Mouse (Mus musculus): ENCODE measurements around the gene Hdac6. TPM values are rescaled to one million over a fixed set of nuclear protein-coding genes. Genes with fewer than 3 reads are reported as not detected.
A peak's percentile ranks its signal among the peaks of the same experiment; 100 is the strongest.
"Not testable (repeated sequence)": the region's sequence is repeated elsewhere in the genome, so short reads cannot be mapped to it uniquely, and the experiment has no call there.

Hdac6 gene
- polyA plus RNA-seq, 1 experiment from 2014 or later: 21.1 TPM

DNA sequence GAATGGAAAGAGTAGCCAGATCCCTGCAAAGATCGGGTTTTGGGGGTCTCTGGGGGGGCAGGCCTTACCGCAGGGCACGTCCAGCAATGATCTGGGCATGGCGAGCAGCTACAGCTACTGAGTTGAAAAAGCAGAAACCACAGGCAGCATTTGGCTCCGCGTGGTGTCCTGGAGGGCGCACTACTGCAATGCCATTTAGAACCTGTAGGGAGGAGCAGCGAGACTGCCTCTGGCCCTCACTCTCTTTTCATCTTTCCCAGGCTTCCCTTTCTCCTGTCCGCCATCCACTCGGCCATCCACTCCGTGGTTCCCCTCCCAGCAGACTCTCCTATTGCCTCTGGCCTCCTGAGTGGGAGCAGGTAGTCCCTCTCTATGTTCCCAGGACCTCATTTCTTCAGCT is 10.8 kb downstream of the Hdac6 start:
- WGBS: 41% methylated on average over 11 of the region's 11 CpGs
- H3K4me1 ChIP-seq (replicated peaks; ENCODE audit: control insufficient read depth, insufficient read depth, low read length): no peaks in the 10 kb centered on the region
- no peaks in the 10 kb centered on the region for H3K27me3 ChIP-seq (replicated peaks; ENCODE audit: control insufficient read depth, insufficient read depth, low read length)
- ATAC-seq (replicated peaks; ENCODE audit: low FRiP score) (no peak), DNase-seq (ENCODE audit: low spot score) (no peak)
- no peak overlapping the region for H3K27ac ChIP-seq (ENCODE audit: low read depth, low read length)
- H3K36me3 ChIP-seq (ENCODE audit: control insufficient read depth, insufficient read depth, low read length): 0 out of 2 replicates have a peak, but pooled peaks cover 2% of the 10 kb centered on the region
- no peak overlapping the region for H3K9ac ChIP-seq (ENCODE audit: low read depth, low read length)
- no peak overlapping the region for H3K4me2 ChIP-seq
- H3K4me3 ChIP-seq (ENCODE audit: low read depth, low read length): no peak overlapping the region
- H3K9me3 ChIP-seq (ENCODE audit: control insufficient read depth, low read length): no peaks in the 10 kb centered on the region

DNA sequence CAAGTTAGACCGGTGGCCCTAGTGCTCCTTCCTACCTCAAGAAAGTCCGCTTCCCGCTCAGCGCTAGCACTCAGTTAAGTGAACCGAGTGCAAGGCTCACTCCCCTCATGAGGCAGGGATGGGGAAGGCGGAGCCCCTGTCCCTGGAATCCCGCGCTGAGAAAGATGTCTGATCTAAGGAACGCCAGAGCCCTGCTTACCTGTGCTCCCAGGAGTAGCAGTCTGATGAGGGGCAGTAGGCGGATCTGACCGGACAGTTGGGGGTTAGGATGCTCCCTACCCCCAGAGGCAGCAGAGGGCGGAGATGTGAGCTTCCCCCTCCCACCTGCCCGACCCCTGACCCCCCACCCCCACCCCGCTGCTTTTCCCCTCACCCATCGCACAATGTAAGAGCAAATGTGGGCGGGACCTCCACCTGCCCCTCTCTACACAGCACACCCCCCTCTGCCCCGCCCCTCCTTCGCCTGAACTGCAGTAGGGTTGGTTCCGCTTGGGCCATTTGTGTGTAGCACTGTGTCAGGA is 19.4 kb downstream of the Hdac6 start, which contains the start of gene Eras:
Gene Eras (minus strand): TSS at position 338 of the 521 bp plus-strand sequence.
- H3K4me2 ChIP-seq: no peak within 1 kb of the TSS
- DNase-seq (ENCODE audit: low spot score) (no peak), ATAC-seq (replicated peaks; ENCODE audit: low FRiP score) (no peak)
- H3K27me3 ChIP-seq (replicated peaks; ENCODE audit: control insufficient read depth, insufficient read depth, low read length): peaks cover 50% of the 10 kb centered on the region
- no peaks in the 10 kb centered on the region for H3K9me3 ChIP-seq (ENCODE audit: control insufficient read depth, low read length)
- H3K27ac ChIP-seq (ENCODE audit: low read depth, low read length): no peak within 1 kb of the TSS
- H3K4me3 ChIP-seq (ENCODE audit: low read depth, low read length): no peak within 1 kb of the TSS
- 19% methylated on average over 17 of the region's 19 CpGs for WGBS
- no peaks in the 10 kb centered on the region for H3K4me1 ChIP-seq (replicated peaks; ENCODE audit: control insufficient read depth, insufficient read depth, low read length)
- H3K9ac ChIP-seq (ENCODE audit: low read depth, low read length): no peak within 1 kb of the TSS
- H3K36me3 ChIP-seq (ENCODE audit: control insufficient read depth, insufficient read depth, low read length): no peaks in the 10 kb centered on the region

DNA sequence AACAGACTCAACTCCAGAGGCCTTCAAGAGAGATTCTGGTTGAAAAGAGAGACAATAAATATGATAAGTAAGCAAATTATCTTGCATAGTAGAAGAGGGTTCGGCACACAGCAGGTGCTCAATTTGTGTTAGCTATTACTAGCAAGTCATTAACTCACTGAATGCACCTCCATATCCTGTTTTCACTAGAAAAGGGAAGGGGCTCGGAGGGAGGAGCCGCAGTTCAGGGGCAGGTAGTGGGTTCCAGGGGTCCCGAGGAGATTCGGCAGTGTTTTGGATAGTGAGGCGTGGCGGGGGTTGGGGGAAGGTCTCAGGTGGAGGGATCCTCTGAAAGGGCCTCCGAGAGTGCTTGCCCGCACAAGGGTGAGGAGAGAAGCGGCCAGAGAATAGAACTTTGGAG is 20.6 kb downstream of the Hdac6 start:
- H3K9ac ChIP-seq (ENCODE audit: low read depth, low read length): no peak overlapping the region
- H3K4me3 ChIP-seq (ENCODE audit: low read depth, low read length): no peak overlapping the region
- H3K4me1 ChIP-seq (replicated peaks; ENCODE audit: control insufficient read depth, insufficient read depth, low read length): no peaks in the 10 kb centered on the region
- peaks cover 62% of the 10 kb centered on the region for H3K27me3 ChIP-seq (replicated peaks; ENCODE audit: control insufficient read depth, insufficient read depth, low read length)
- DNase-seq (ENCODE audit: low spot score) (no peak), ATAC-seq (replicated peaks; ENCODE audit: low FRiP score) (no peak)
- WGBS: 24% methylated on average over 10 of the region's 10 CpGs
- no peak overlapping the region for H3K4me2 ChIP-seq
- no peaks in the 10 kb centered on the region for H3K9me3 ChIP-seq (ENCODE audit: control insufficient read depth, low read length)
- no peak overlapping the region for H3K27ac ChIP-seq (ENCODE audit: low read depth, low read length)
- no peaks in the 10 kb centered on the region for H3K36me3 ChIP-seq (ENCODE audit: control insufficient read depth, insufficient read depth, low read length)

DNA sequence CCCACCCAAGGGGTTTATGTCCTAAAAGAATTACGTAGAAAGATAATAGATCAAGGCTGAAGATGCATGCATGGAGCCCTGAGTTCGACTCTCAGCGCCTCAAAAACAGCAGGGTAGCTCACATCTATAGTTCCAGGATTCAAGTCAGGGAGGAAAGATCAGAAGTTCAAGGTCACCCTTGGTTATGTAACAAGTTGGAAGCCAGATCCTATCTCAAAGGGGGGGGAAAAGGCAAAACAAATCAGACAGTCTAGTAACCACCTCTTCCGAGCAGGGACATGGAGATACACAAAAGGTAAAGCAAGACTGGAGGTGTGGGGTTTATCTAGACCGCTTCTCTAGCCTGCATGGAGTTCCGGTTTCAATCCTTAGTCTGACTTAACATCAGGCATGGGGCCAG is 21.4 kb downstream of the Hdac6 start:
- no peak for ATAC-seq (replicated peaks; ENCODE audit: low FRiP score)
- no peak overlapping the region for H3K9ac ChIP-seq (ENCODE audit: low read depth, low read length)

DNA sequence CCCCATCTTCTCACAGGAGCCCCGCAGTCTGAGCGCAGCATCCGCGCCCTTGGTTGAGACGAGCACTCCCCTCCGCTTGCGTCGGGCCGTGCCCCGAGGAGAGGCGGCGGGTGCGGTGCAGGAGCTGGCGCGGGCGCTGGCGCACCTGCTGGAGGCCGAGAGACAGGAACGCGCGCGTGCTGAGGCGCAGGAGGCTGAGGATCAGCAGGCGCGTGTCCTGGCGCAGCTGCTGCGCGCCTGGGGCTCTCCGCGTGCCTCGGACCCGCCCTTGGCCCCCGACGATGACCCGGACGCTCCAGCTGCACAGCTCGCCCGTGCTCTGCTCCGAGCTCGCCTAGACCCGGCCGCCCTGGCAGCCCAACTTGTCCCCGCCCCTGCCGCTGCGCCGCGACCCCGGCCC is 25.7 kb downstream of the Hdac6 start:
- 14% methylated on average over 32 of the region's 48 CpGs for WGBS
- H3K27ac ChIP-seq (ENCODE audit: low read depth, low read length): no peak overlapping the region
- H3K4me3 ChIP-seq (ENCODE audit: low read depth, low read length): peak overlapping the region; percentile 31
- H3K4me2 ChIP-seq: peak overlapping the region; percentile 49
- no peaks in the 10 kb centered on the region for H3K36me3 ChIP-seq (ENCODE audit: control insufficient read depth, insufficient read depth, low read length)
- ATAC-seq (replicated peaks; ENCODE audit: low FRiP score) (no peak), DNase-seq (ENCODE audit: low spot score) (no peak)
- H3K27me3 ChIP-seq (replicated peaks; ENCODE audit: control insufficient read depth, insufficient read depth, low read length): peaks cover 77% of the 10 kb centered on the region
- no peaks in the 10 kb centered on the region for H3K9me3 ChIP-seq (ENCODE audit: control insufficient read depth, low read length)
- no peaks in the 10 kb centered on the region for H3K4me1 ChIP-seq (replicated peaks; ENCODE audit: control insufficient read depth, insufficient read depth, low read length)
- no peak overlapping the region for H3K9ac ChIP-seq (ENCODE audit: low read depth, low read length)

More for the DNA sequence above, 21.4 kb downstream of the Hdac6 start:
- H3K36me3 ChIP-seq (ENCODE audit: control insufficient read depth, insufficient read depth, low read length): no peaks in the 10 kb centered on the region
- no peak overlapping the region for H3K4me2 ChIP-seq
- WGBS: 58% methylated on average over 6 of the region's 6 CpGs
- H3K4me1 ChIP-seq (replicated peaks; ENCODE audit: control insufficient read depth, insufficient read depth, low read length): no peaks in the 10 kb centered on the region
- H3K27me3 ChIP-seq (replicated peaks; ENCODE audit: control insufficient read depth, insufficient read depth, low read length): peaks cover 71% of the 10 kb centered on the region
- no peak for DNase-seq (ENCODE audit: low spot score)
- H3K4me3 ChIP-seq (ENCODE audit: low read depth, low read length): no peak overlapping the region
- no peak overlapping the region for H3K27ac ChIP-seq (ENCODE audit: low read depth, low read length)
- H3K9me3 ChIP-seq (ENCODE audit: control insufficient read depth, low read length): no peaks in the 10 kb centered on the region

DNA sequence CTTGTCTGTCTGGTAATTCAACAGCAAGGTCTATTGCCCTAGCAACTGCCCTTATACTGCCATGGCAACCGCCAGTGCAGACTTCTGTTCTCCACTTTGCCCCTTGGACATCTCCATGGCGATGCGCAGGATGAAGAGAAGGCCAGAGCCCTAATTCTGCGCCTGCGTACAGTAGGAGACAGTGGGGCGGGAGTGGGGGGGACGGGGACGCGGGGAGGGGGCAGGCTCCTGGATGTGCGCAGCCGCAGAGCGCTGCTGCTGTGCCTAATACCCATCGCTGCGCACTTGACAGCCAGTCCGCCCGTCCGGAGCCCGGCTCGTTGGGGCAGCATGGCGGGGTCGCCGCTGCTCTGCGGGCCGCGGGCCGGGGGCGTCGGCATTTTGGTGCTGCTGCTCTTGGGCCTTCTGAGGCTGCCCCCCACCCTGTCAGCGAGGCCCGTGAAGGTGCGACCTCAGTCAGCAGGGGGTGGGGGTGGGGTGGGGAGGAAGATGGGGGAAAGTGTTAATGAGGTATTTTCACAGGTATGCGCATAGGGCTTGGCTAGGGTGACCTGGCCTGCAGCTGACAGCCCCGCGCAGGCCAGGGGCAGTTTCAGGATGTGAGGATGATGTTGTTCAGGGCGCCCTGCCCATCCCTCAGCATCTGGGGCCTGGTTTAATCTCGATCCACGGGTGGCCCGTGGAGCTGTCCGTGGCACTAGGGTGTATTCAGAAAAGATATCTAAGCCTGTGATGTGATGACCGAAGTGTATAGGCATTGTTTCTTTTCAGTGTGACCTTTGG is 27.9 kb downstream of the Hdac6 start, which contains the start of gene Pcsk1n:
Gene Pcsk1n (plus strand): TSS at position 222 of the 783 bp plus-strand sequence.
- DNase-seq (ENCODE audit: low spot score) (no peak), ATAC-seq (replicated peaks; ENCODE audit: low FRiP score) (no peak)
- no peaks in the 10 kb centered on the region for H3K9me3 ChIP-seq (ENCODE audit: control insufficient read depth, low read length)
- H3K27me3 ChIP-seq (replicated peaks; ENCODE audit: control insufficient read depth, insufficient read depth, low read length): peaks cover 62% of the 10 kb centered on the region
- H3K4me2 ChIP-seq: peak within 1 kb of the TSS; percentile 40
- WGBS: 11% methylated on average over 36 of the region's 40 CpGs
- no peak within 1 kb of the TSS for H3K4me3 ChIP-seq (ENCODE audit: low read depth, low read length)
- H3K36me3 ChIP-seq (ENCODE audit: control insufficient read depth, insufficient read depth, low read length): no peaks in the 10 kb centered on the region
- H3K4me1 ChIP-seq (replicated peaks; ENCODE audit: control insufficient read depth, insufficient read depth, low read length): no peaks in the 10 kb centered on the region
- H3K27ac ChIP-seq (ENCODE audit: low read depth, low read length): no peak within 1 kb of the TSS
- H3K9ac ChIP-seq (ENCODE audit: low read depth, low read length): no peak within 1 kb of the TSS

DNA sequence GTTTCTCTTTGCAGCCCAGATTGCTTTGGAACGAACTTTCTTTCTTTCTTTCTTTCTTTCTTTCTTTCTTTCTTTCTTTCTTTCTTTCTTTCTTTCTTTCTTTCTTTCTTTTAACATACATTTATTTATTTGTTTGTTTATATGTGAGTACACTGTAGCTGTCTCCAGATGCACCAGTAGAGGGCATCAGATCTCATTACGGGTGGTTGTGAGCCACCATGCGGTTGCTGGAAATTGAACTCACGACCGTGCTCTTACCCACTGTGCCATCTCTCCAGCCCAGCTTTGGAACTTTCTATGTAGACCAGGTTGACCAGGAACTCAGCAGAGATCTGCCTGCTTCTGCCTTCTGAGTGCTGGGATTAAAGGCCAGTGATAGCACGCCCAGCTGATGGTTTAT is 29.7 kb downstream of the Hdac6 start:
- not testable (repeated sequence) for H3K4me2 ChIP-seq; H3K27ac ChIP-seq (ENCODE audit: low read depth, low read length); H3K9ac ChIP-seq (ENCODE audit: low read depth, low read length); H3K4me1 ChIP-seq (replicated peaks; ENCODE audit: control insufficient read depth, insufficient read depth, low read length); H3K36me3 ChIP-seq (ENCODE audit: control insufficient read depth, insufficient read depth, low read length); ATAC-seq (replicated peaks; ENCODE audit: low FRiP score); H3K9me3 ChIP-seq (ENCODE audit: control insufficient read depth, low read length); H3K4me3 ChIP-seq (ENCODE audit: low read depth, low read length); DNase-seq (ENCODE audit: low spot score)
- peaks cover 44% of the 10 kb centered on the region for H3K27me3 ChIP-seq (replicated peaks; ENCODE audit: control insufficient read depth, insufficient read depth, low read length)
- WGBS: 51% methylated on average over 6 of the region's 6 CpGs

DNA sequence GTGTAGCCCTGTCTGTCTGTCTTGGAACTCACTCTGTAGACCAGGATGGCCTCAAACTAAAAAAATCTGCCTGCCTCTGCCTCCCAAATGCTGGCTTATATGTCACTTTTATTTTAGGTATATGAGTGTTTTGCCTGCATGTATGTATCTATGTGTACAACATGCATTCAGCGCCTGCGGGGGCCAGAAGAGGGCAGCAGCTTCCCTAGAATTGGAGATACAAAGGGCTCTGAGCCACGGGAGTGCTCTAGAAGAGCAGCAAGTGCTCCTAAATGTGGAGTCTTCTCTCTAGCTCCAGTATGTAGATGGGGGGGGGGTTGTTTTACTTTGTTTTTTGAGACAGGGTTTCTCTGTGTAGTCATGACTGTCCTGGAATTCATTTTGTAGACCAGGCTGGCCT is 32.0 kb downstream of the Hdac6 start:
- ATAC-seq (replicated peaks; ENCODE audit: low FRiP score): peak; percentile 64
- H3K27ac ChIP-seq (ENCODE audit: low read depth, low read length); H3K4me3 ChIP-seq (ENCODE audit: low read depth, low read length); H3K9me3 ChIP-seq (ENCODE audit: control insufficient read depth, low read length); H3K9ac ChIP-seq (ENCODE audit: low read depth, low read length); H3K4me1 ChIP-seq (replicated peaks; ENCODE audit: control insufficient read depth, insufficient read depth, low read length); H3K4me2 ChIP-seq; DNase-seq (ENCODE audit: low spot score); H3K36me3 ChIP-seq (ENCODE audit: control insufficient read depth, insufficient read depth, low read length): not testable (repeated sequence)
- H3K27me3 ChIP-seq (replicated peaks; ENCODE audit: control insufficient read depth, insufficient read depth, low read length): peaks cover 21% of the 10 kb centered on the region
- 10% methylated on average over 3 of the region's 3 CpGs for WGBS

DNA sequence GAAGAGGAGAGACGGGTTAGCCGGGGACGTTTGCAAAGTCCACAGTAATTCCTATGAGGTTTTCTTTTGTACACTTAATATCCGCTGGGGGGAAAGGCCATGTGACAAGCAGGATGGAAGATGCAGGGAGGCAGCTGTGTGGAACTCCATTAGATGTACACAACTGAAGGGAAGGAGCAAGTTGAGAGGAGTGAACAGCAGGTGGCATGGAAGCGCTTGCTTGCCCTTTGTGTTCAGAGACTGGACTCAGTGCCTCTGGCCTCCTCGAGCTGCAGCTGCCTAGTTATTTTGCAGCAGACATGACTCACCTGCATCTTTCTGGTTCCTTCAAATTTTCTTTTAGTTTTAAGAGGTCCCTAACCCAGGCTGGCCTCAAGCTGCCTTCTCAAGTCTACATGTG is 37.2 kb downstream of the Hdac6 start:
- no peaks in the 10 kb centered on the region for H3K36me3 ChIP-seq (ENCODE audit: control insufficient read depth, insufficient read depth, low read length)
- ATAC-seq (replicated peaks; ENCODE audit: low FRiP score) (no peak), DNase-seq (ENCODE audit: low spot score) (no peak)
- H3K4me3 ChIP-seq (ENCODE audit: low read depth, low read length): no peak overlapping the region
- H3K9ac ChIP-seq (ENCODE audit: low read depth, low read length): no peak overlapping the region
- no peak overlapping the region for H3K27ac ChIP-seq (ENCODE audit: low read depth, low read length)
- no peaks in the 10 kb centered on the region for H3K9me3 ChIP-seq (ENCODE audit: control insufficient read depth, low read length)
- no peaks in the 10 kb centered on the region for H3K27me3 ChIP-seq (replicated peaks; ENCODE audit: control insufficient read depth, insufficient read depth, low read length)
- no peaks in the 10 kb centered on the region for H3K4me1 ChIP-seq (replicated peaks; ENCODE audit: control insufficient read depth, insufficient read depth, low read length)
- no peak overlapping the region for H3K4me2 ChIP-seq
- WGBS: 64% methylated on average over 6 of the region's 6 CpGs

All from liver, embryonic 11.5 days (tissue).